Mouse (Mus musculus) embryo, embryonic 11.5 days (tissue): Measurements from ENCODE around the gene Utp14a.
"Not testable (repeated sequence)": the region's sequence is repeated elsewhere in the genome, so short reads cannot be mapped to it uniquely, and the experiment has no call there.

Experiments used
- DNase-seq: peaks from one replicate; pipeline ENCODE4 v3.0.0-alpha.2; 2012; ENCODE audit warnings: low read depth, low spot score

Utp14a gene

DNA sequence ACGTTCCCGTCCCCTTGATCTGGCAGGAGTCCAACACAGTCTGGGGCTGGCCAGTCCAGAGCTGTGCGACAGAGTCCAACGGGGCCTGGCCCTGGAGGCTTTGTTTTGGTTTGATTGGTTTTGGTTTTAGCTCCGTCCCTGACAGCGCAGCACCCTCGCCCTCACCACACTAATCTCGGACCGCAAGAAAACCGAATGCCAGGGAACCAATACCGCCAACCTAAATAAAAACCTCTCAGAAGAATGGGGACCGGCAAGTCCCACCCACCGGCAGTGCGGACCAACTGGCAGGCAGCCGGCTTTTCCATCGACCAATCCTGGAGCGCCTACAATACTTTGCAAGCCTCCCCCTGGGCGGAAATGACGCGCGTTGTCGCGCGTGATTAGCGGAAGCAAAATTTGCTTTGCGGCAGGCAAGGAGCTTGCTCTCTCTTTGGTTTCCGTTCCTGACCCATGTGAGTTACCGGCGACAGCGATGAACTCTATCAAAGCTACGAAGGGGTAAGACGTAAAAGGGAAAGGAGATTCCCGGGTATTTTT is at the start of gene Utp14a:
TSS of gene Utp14a (plus strand) at position 395 of the 540 bp plus-strand sequence.
- peak; percentile 88 for DNase-seq

DNA sequence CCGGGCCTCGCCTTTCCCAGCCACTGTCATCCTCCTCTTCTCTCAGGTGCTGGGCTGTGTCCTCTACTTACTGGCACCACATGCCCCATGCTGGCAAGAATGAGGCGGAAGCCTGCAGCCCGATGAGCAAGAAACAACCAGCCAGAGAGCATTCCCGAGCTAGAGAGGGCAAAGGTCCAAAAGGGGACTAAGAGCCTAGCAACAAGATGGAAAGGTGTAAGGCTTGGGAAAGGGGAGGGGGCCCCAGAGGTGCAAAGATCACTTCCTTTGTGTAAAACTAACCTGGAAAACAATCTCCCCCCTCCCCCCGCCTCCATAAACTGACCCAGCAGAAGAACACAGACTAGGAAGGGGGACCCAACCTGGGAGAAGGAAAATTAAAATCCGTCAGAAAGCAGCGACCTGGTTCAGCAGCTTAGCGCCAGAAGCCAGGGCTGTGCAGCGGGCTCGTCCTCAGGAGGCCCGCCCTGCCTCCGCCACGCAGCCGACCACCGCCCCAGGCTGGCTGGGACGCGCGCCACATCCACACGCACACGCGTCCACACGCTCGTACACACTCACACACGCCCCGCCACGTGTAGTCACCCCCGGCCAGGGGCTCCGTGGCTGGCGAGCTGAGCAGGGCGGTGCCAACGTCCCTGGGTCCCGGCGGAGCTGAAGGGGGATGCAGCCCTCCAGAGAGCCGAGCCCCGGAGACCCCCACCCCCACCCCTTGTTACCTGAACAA is 48.7 kb upstream of the Utp14a start:
- no peak for DNase-seq

DNA sequence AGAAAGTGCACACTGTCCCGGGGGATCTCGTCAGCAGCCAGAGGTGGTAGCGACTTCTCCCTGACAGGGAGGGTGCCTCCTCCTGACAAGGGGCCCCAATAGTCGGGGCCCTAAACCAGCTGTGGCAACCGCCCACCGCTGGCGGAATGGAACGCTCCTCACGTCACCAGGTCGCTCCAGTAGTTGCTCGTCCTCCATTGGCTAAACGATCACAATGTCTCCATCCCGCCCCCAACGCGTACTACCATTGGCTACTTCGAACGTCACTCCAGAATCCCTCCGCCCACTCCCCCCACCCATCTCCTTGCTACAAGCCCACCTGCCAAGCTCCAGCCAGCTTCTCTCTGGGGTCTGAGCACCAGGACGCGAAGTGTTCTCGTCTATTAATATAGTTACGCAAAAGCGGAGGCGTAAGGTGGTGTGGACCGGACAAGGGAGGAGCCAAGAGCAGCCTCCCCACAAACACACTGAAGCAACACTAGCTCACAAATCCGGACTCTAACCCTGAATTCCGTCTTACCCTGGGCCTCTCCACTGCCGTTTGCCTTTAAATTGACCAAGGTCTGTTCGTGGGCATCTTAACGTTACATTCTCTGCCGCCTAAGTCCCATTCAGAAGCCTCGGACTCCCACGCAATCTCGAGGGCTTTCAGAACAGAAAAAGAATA is 48.0 kb upstream of the Utp14a start, which contains the start of gene Zdhhc9:
TSS of gene Zdhhc9 (minus strand) at position 360 of the 667 bp plus-strand sequence.
- DNase-seq: peak; percentile 74

DNA sequence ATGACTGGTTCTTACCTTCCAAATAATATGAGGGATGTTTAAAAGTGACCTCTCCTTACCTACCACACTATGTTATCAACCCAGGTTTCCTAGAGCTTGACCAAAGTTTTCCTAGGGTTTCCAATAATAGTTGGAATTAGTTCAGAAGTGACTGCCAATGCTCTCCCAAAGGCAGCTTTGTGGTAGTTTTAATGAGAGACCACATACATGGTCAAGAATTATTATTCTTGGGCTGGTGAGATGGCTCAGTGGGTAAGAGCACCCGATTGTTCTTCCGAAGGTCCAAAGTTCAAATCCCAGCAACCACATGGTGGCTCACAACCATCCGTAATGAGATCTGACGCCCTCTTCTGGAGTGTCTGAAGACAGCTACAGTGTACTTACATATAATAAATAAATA is 46.9 kb upstream of the Utp14a start:
- not testable (repeated sequence) for DNase-seq

DNA sequence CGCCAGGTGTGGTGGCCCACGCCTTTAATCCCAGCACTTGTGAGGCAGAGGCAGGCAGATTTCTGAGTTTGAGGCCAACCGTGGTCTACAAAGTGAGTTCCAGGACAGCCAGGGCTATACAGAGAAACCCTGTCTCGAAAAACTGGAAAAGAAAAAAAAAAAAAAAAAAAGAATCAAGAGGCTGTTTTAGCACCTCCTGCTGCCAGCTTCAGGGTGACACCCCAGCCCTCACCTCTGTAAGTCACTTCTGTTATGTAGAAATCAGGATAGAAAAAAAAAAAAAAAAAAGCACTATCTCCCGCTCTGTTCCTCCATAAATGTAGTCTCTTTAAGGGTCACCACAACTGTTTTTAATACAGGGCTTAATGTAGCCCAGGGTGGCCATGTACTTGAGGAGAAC is 37.2 kb upstream of the Utp14a start:
- no peak for DNase-seq

DNA sequence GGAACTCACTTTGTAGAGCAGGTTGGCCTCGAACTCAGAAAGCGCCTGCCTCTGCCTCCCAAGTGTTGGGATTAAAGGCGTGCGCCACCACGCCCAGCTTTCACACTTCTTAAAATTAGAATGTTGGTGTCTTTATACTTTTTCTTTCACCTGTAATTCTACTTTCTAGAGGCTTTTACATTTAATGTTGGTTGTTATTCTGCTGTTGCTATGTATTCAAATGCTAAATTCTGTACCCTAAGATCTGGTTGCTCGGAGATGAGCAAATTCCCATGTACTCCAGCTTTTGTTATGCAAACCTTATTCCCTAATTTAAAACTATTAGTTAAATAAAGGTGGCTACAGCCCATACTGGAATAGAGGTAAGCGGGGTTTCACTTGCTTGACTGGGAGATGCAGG is 34.0 kb upstream of the Utp14a start:
- DNase-seq: no peak

DNA sequence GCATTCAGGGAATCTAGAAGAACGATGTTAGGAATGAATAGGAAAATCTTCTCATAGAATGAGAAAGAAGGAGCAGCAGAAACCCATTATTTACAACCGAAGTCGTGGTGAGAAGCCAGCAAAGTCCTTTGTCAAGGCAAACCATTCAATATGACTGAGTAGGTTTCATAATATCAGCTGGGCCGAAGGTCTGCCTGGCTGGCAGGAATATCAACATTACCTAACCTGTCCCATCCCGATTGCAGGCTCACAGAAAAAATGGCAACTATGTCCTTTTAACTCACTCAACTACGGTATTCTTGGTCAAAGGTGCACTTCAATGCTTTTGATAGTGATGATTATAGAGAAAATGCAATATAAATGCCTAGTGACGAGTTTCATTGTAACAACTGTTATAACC is 30.4 kb upstream of the Utp14a start:
- no peak for DNase-seq

DNA sequence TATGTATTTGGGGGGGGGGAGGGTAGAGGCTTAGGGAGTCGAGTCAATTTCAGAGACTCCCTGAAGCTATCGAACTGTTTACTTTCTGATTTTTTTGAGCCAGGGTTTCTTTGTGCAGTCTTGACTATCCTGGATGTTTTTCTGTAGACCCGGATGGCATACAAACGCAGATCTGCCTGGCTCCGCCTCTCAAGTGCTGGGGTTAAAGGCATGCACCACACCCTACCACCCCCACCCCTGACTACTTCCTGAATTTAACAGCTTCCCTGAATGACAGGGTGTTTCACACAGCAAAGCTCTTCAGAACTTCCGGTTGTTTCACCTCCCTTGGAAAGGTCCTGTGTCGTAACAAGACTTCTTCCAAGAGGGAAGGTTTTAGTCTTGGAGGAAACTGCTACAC is 22.2 kb upstream of the Utp14a start:
- no peak for DNase-seq

DNA sequence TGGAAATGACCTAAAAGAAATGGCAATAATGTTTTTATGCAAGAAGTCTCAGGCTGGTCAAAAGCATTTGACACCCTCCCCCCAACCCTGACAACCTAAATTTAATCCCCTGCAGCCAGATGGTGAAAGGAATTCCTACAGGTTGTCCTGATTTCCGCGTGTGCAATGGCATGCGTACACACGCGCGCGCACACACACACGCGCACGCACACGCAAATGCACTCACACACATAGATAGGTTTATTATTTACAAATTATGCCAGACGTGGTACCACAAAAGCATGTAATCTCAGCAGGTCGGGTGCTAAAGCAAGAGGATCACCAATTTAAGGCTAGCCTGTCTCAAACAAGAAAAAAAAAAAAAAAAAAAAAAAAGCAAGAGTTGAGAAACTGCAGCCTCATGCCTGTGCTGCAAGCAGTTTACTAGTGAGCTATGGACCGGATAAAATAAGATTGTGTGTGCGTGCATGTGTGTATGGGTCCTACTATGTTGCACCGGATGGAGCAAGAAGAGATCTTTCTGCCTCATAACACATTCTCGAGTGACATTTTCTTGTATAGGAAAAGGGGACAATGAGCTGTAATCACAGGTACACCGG is 733 bp upstream of the Utp14a start:
- DNase-seq: peak; percentile 3

DNA sequence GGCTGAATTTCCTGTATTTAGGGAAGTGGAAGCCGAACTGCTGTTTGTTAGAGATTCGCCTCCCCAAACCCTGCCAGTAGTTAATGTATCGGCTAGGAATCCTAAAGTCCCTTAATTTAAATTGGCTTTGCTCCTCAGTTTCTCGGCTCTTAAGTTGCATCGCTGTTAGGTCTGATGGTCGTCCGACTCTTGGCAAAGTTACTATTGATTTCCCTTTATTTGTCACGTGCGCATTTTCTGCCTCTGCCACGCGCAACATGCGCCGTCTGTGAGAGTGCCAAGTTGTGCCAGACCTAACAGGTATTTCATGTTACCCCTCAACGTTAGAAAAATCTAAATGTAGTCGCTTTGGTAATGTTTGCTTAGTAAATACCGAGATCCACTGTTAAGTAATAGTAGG is 349 bp downstream of the Utp14a start:
- DNase-seq: no peak

DNA sequence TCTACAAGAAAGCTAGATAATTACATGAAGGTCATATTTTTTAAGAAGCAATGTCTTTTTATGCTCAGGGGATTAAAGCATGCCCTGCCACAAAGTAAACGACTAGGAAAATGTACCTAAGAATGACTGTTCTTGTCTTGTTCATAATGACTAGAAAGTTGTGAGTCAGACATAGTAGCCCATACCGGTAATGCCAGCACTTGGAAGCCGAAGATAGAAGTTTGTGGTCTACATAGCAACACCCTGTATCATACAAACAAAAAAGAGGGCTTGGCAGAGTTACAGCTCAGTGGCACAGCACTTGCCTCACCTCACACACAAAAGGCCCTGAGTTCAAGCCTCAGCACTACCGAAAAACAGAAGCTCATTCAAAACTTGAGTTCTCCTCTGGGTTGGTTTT is 15.0 kb downstream of the Utp14a start:
- DNase-seq: no peak

DNA sequence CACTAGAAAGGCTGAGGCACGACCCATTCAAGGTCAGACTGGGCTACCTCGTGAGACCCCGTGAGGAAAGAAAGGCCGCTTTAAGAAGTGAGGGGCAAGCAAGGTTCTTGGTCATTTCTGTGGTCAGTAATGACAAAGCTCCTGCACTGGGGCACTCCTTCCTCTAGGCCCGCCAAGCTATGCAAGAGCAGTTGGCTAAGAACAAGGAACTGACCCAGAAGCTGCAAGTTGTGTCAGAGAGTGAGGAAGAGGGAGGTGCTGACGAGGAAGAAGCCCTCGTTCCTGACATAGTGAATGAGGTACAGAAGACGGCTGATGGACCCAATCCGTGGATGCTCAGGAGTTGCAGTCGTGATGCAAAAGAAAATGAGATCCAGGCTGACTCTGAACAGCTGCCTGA is 18.0 kb downstream of the Utp14a start:
- no peak for DNase-seq

DNA sequence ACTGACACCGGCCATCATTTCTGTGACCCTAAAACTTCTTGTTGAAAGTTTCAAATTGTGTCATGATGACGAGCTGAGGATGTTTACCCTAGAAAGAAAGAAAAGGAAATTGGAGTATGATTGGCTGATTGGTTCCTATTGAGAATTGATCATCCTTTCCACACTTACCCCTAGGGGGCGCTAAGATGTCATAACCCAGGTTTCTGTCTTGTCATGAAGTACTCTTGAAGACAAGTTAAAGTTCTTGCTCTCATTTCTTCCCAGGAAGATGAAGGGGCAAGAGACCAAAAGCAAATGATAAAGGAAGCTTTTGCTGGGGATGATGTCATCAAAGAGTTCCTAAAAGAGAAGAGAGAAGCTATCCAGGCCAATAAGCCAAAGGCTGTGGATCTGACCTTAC is 21.4 kb downstream of the Utp14a start:
- no peak for DNase-seq

DNA sequence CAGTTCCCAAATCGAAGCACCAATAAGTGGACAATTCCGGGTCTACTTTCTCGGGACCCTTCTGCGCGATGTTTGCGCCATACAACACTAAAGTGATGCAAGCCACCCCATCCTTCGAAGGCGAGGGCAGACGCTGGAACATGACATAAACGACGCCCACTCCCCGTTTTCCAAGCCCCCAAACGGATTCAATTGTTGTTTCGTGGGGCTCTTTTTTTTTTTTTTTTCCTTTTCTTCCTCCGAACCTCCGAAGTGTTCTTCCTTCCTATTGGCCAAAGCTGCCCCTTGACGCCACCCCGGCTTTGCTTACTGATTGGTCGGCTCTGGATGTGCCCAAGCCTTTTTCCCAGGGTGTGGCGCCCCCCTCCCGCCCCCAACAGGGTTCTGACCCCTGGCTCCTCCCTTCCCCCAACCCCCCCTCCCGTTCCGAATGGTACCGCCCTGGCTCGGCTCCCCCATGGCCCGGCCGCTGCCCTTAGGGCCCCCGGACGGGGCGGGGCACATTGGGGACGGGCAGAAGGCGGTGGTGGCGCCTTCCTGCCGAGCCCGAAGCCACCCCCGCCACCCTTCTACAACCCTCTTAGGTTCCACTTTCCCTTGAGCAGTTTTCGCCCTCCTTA is 27.8 kb downstream of the Utp14a start:
- peak; percentile 80 for DNase-seq

DNA sequence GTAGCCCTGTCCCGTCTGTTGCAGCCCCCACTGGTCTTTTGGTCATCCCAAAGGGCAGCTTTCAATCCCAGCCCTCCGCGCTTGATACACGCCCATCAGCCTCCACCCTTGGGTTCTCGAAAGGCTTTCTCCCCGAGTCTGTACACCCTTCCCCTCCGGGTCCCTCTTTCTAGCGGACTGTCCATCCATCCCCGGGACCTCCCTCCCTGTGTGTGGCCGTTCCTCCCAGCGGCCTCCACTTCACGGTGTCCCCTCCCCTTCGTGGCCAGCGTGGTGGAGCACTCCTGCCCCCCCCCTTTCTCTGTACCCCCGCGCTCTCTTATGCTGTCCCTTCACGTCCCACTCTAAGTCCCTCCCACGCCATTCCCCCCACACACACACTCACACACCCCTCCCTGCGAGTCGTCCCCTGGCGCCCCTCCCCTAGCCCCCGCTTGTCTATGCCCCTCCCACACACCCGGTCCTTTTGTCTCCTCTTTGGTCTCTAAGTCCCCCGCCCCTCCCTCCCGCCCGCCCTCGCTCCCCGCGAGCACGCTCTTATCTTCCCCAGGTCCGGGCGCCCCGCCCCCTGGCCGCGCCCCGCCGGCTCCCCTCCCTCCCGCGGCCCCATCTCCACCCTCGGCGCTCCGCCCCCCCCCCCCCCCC is 28.5 kb downstream of the Utp14a start:
- DNase-seq: peak; percentile 76

DNA sequence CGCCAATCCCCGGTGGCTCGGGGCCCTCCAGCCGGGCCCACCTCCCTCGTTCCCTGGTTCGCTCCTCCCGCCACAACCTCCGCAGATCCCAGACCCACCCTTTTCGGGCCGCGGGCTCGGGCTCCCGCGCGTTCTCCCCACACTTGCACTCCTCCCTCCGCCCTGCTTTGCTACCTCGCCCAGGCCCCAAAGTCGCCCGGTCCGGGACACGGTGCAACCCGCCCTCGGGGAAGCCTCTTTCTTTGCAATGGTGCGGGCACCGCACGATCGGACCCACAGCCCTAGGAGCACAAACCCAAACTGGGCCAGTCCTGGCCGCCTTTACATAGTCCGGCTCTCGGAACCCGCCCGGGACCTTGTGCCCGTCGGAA is 29.0 kb downstream of the Utp14a start:
- no peak for DNase-seq

DNA sequence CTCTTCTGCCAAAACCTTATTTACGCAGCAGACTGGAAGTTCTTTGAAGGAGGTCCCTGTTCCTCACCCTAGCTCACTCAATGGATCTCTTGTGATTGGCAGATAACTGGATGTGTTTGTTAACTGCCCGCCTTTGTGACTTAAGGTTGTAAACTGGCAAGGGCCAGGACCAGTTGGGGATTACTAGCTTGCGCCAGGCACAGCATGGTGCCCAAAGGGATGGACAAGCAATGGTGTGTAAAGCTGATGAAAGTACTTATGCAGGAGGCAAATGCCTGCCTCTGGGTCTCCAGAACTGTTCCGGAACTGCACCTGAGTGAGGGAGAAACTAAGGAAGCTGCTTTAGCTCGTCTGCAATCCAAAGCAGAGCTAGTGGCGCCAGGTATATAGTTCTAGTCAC is 29.8 kb downstream of the Utp14a start:
- no peak for DNase-seq

DNA sequence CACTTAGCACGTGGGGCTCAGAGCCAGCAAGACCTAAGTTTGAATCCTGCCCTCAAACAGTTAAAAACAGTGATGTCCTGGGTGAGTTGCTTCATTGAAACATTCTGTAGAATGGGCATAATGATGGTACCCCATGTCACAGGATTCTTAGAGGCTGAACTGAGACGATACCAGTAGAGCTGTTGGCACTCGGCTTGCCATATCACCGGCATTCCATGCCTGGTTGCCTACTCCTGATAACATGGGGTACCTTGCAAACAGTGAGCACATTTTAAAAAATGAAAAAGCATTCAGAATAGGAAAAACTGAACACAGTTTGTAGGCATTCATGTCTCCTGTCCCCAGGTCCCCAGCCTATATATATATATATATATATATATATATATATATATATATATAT is 31.3 kb downstream of the Utp14a start:
- DNase-seq: no peak

DNA sequence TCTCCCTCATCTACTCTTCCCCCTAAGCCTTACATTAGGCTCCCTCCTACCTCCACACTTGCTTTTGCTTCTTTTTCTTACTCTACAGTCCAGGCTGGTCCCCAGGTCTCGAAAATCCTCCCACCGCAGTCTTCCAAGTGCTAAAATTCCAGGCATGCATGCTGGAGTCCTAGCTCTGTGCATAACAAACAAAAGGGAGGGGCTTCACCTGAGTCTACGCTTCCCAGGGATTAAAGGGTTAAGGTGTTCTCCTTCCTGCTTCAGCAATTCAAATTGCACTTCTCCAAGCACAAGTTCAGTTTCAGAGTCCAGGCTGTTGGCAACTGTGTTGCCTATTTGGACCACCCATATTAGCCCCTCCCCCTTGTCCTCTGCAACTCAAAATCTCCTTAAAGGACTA is 34.8 kb downstream of the Utp14a start:
- no peak for DNase-seq

DNA sequence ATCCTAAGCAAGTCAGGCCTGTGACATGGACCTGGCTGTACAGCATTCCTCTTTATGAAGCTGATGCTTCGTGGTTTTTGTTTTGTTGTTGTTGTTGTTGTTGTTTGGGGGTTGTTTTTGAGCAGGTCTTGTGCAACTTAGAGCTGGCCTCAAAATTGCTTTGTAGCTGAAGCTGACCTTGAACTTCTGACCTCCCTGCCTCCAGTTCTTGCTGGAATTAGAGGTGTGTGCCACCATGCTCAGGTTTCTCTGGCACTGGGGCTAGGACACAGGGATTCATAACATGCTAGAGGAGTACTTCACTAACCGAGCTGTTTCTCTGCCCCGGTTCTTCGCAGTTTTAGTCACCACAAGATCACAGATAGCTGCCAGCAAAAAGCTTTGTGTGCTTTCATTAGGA is 48.7 kb downstream of the Utp14a start:
- DNase-seq: no peak

DNA sequence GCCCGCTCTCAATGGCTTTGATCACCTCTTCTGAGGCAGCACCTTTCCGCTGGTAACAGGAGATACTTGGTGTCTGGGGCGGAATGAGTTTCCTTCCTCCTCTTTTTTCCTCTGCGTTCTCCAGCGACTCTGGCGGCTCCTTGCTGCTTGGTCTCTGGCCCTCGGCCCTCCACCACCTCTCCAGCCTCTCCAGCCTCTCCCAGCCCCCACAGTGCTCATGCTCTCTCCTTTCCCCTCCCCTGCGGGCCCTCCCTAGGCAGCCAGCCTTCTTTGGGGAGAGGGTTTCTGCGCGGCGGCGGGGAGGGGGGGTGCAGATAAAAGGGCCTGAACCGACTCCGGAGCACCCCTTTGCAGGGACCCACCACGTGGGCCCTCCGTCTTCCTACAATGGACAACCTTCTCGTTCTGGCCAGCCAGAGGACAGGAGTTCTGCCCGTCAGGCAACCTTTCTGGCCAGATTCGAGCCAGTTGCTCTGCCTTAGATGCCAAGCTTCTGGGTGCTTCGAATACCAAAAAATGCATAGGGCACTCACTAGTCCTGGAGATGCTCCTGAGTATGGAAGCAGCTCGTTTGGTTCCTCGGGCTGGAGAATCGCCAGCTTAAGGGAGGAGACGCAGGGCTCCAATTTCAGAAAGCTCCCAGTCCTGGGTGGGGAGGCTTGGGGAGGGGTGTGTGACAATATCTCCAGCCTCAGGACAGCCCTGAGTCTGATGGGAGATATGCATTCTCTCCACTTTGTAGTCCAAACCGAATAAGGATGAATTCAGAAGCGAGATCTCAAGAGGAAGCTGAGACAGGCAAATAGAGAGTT is 54.2 kb downstream of the Utp14a start:
- DNase-seq: no peak
